In the genomic region with DNA sequence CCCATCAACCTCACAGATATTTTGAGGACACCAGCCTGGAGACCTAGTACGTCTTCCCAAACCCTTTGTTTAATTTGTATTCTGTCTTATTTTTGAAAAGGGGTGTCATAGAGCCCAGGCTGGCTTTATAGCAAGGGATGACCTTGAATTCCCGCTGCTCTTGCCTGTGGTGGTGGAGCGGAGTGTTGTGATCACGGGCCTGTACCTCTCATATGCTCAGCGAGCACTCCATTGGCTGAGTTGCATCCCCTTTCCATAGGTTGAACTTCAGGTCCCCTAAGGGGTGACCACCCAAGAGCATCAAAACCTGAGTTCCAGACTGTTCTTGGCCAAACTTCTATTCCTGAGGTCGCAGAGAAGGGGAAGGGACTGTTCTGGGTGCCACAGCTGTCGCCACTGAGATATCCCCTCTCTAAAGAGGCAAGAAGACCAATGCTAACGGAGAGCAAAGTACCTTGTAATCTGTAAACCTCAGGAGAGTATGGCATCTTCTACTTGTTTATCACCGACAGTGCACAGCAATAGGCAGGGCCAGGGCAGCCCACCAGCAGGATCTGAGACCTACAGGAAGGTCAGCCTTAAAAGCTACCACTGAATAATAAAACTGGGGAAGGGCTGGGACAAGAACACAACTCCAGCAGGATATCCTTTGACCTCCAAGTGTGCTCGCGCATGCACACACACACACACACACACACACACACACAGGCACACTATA, we compare ENCODE assay signal across 9 mouse cellular contexts. TPM values are rescaled to one million over a fixed set of nuclear protein-coding genes. Genes with fewer than 3 reads are reported as not detected.
DNase-seq lines count a peak whose midpoint lies in the region; ATAC-seq and TF ChIP-seq lines count a peak whose summit lies in the region.
"Had no signal": no experiment of that assay in that cellular context is flagged by ENCODE, and none has a peak within 500 bp of the region (broad histone marks: within the 10 kb centered on the region; RNA-seq: fewer than 3 reads in every experiment).

No protein-coding gene starts in this region.

- TF ChIP-seq CTCF in MEL (IDR thresholded peaks at IDR 0.05 in 2 of 3, conservative IDR thresholded peaks at IDR 0.05 in 1 of 3; ENCODE audit: control insufficient read depth in 1 of 3, insufficient read depth in 1 of 3, low read depth in 2 of 3, low read length in 3 of 3, poor library complexity in 1 of 3, severe bottlenecking in 1 of 3): no peak

- WGBS in heart, embryonic 12.5 days: 74% methylated on average over 11 of the region's 11 CpGs
- 77% methylated on average over 11 of the region's 11 CpGs for WGBS in forebrain, embryonic 15.5 days
- WGBS in liver, embryonic 15.5 days (ENCODE audit: insufficient replicate concordance): 51% methylated on average over 11 of the region's 11 CpGs

- peak overlapping the region; percentile 50 for H3K4me2 ChIP-seq in heart, embryonic 12.5 days
- peak overlapping the region; percentile 51 for H3K4me2 ChIP-seq in forebrain, embryonic 15.5 days (replicated peaks)
- H3K4me2 ChIP-seq in liver, embryonic 15.5 days: peak overlapping the region; percentile 60

- H3K36me3 ChIP-seq in heart, embryonic 12.5 days: no peaks in the 10 kb centered on the region
- peaks cover 0 to 11% of the 10 kb centered on the region in 2 experiments; a peak in 2 of 4 replicates for H3K36me3 ChIP-seq in MEL (ENCODE audit: control insufficient read depth in 1 of 2, insufficient read depth in 2 of 2, low read length in 2 of 2)
- no peaks in the 10 kb centered on the region for H3K36me3 ChIP-seq in forebrain, embryonic 15.5 days
- H3K36me3 ChIP-seq in liver, embryonic 15.5 days (replicated peaks): no peaks in the 10 kb centered on the region

- H3K79me2 ChIP-seq in MEL (ENCODE audit: control insufficient read depth, insufficient read depth, low read length, poor library complexity): no peaks in the 10 kb centered on the region

- H3K27ac ChIP-seq in heart, embryonic 12.5 days (ENCODE audit: poor library complexity, severe bottlenecking): 0 out of 2 replicates have a peak overlapping the region, but pooled peaks have one; percentile 9
- 0 out of 2 replicates have a peak overlapping the region, but pooled peaks have one; percentile 5 for H3K27ac ChIP-seq in MEL (ENCODE audit: control insufficient read depth, low read depth, low read length)
- H3K27ac ChIP-seq in forebrain, embryonic 15.5 days (replicated peaks): peak overlapping the region; percentile 97
- peak overlapping the region; percentile 45 for H3K27ac ChIP-seq in liver, embryonic 15.5 days (replicated peaks)

- peaks cover 39% of the 10 kb centered on the region for H3K4me1 ChIP-seq in heart, embryonic 12.5 days (replicated peaks)
- H3K4me1 ChIP-seq in MEL (ENCODE audit: control insufficient read depth in 1 of 2, insufficient read depth in 2 of 2, low read length in 2 of 2): peaks cover 2 to 8% of the 10 kb centered on the region in 2 experiments; a peak in 3 of 4 replicates
- peaks cover 17% of the 10 kb centered on the region for H3K4me1 ChIP-seq in forebrain, embryonic 15.5 days
- H3K4me1 ChIP-seq in liver, embryonic 15.5 days (replicated peaks): peaks cover 31% of the 10 kb centered on the region

- H3K9ac ChIP-seq in heart, embryonic 12.5 days: no peak overlapping the region
- peak overlapping the region; percentile 58 for H3K9ac ChIP-seq in MEL (ENCODE audit: control insufficient read depth, low read depth, low read length, poor library complexity, severe bottlenecking)
- peak overlapping the region; percentile 33 for H3K9ac ChIP-seq in forebrain, embryonic 15.5 days (replicated peaks)
- peak overlapping the region; percentile 37 for H3K9ac ChIP-seq in liver, embryonic 15.5 days

- no peak for DNase-seq in heart, postnatal 25 days (ENCODE audit: low spot score)
- DNase-seq in MEL (ENCODE audit: low read depth, low spot score): peak; percentile 28
- DNase-seq in layer of hippocampus, postnatal 36 days: no peak
- DNase-seq in layer of hippocampus, adult 9-10 months (ENCODE audit: low spot score): no peak
- DNase-seq in urinary bladder, postnatal 36 days (ENCODE audit: low spot score in 2 of 2): no peak

- intact Hi-C loops in heart, postnatal 25 days (cut with DNase I): loop anchor here (1.0 to 2.0 kb wide), 2 partner anchors 13 to 21 kb away; no protein-coding TSS in a partner anchor

- TF ChIP-seq EP300 in MEL (IDR thresholded peaks at IDR 0.05; ENCODE audit: low read depth in 1 of 2, low read length in 2 of 2): no peak

- no peak for TF ChIP-seq POLR2A in MEL (IDR thresholded peaks at IDR 0.05; ENCODE audit: control insufficient read depth in 1 of 2, insufficient read depth in 1 of 2, low read depth in 1 of 2, low read length in 2 of 2, poor library complexity in 1 of 2)

- TF ChIP-seq RAD21 in MEL (IDR thresholded peaks at IDR 0.05; ENCODE audit: low read depth, low read length): no peak

- no peak for ATAC-seq in heart, embryonic 12.5 days (ENCODE audit: insufficient number of reproducible peaks, low FRiP score)
- ATAC-seq in forebrain, embryonic 15.5 days (replicated peaks): peak; percentile 23; the same call in 1 of the 2 replicates
- ATAC-seq in liver, embryonic 15.5 days (ENCODE audit: insufficient read depth): peak; percentile 52

- H3K9me3 ChIP-seq in heart, embryonic 12.5 days (replicated peaks): no peaks in the 10 kb centered on the region
- no peaks in the 10 kb centered on the region for H3K9me3 ChIP-seq in MEL (replicated peaks; ENCODE audit: insufficient read depth, low read length)
- H3K9me3 ChIP-seq in forebrain, embryonic 15.5 days: no peaks in the 10 kb centered on the region
- no peaks in the 10 kb centered on the region for H3K9me3 ChIP-seq in liver, embryonic 15.5 days (replicated peaks)

- H3K27me3 ChIP-seq in heart, embryonic 12.5 days (replicated peaks): no peaks in the 10 kb centered on the region
- H3K27me3 ChIP-seq in MEL (ENCODE audit: control insufficient read depth in 1 of 2, insufficient read depth in 2 of 2, low read length in 2 of 2): no peaks in the 10 kb centered on the region
- H3K27me3 ChIP-seq in forebrain, embryonic 15.5 days: no peaks in the 10 kb centered on the region
- no peaks in the 10 kb centered on the region for H3K27me3 ChIP-seq in liver, embryonic 15.5 days

- H3K4me3 ChIP-seq in heart, embryonic 12.5 days: no peak overlapping the region
- peak overlapping the region; percentile 42 to 50 for H3K4me3 ChIP-seq in MEL (ENCODE audit: control insufficient read depth in 1 of 2, insufficient read depth in 1 of 2, low read depth in 2 of 2, low read length in 2 of 2)
- peak overlapping the region; percentile 33 for H3K4me3 ChIP-seq in forebrain, embryonic 15.5 days
- H3K4me3 ChIP-seq in liver, embryonic 15.5 days (replicated peaks): peak overlapping the region; percentile 29; the same call in 1 of the 2 replicates

TF ChIP-seq in MEL, 35 proteins besides CTCF, POLR2A, EP300 and RAD21 (continues in another document):
- peak; percentile 30; the same call in 1 of the 2 replicates for TF ChIP-seq TAL1 (IDR thresholded peaks at IDR 0.05; ENCODE audit: low read length)

RNA-seq across cellular contexts. Expression of a gene that starts 3.5 kb away (rescaled TPM):
- 20.6 and 26.6 TPM in 2 replicates for polyA plus RNA-seq in heart, embryonic 12.5 days (2016; fragmentation: Nextera tagmentation; extraction: Ambion mirVana)
- 100 to 1,000 TPM; 142 to 163 TPM for total RNA-seq in heart, postnatal 25 days (2021)
- total RNA-seq in MEL (2012; rRNA removed): not detected in 2 replicates
- polyA plus RNA-seq in MEL (2012; ENCODE audit: insufficient read depth in 1 of 2, insufficient read length in 2 of 2, low read depth in 1 of 2, low replicate concordance in 2 of 2, missing spikeins in 1 of 2): not detected
- not detected in 2 replicates for polyA plus RNA-seq in forebrain, embryonic 15.5 days (2015; fragmentation: Nextera tagmentation; extraction: Ambion mirVana)
- 0.35 and 1.1 TPM in 2 replicates for polyA plus RNA-seq in liver, embryonic 15.5 days (2015; fragmentation: Nextera tagmentation; extraction: Ambion mirVana)
- total RNA-seq in layer of hippocampus, postnatal 36 days (2021): under 1 TPM in 1 of 2 experiments, not detected in 1; 0.48 TPM

RNA-seq across cellular contexts. Expression of a gene that starts 11.2 kb away (rescaled TPM):
- 10.4 and 12.2 TPM in 2 replicates for polyA plus RNA-seq in heart, embryonic 12.5 days (2016; fragmentation: Nextera tagmentation; extraction: Ambion mirVana)
- 10 to 100 TPM; 45.5 to 52.6 TPM for total RNA-seq in heart, postnatal 25 days (2021)
- total RNA-seq in MEL (2012; rRNA removed): 113 and 150 TPM in 2 replicates
- polyA plus RNA-seq in MEL (2012; ENCODE audit: insufficient read depth in 1 of 2, insufficient read length in 2 of 2, low read depth in 1 of 2, low replicate concordance in 2 of 2, missing spikeins in 1 of 2): 100 to 1,000 TPM in 1 of 2 experiments, 10 to 100 TPM in 1; 47.0 to 169 TPM
- polyA plus RNA-seq in forebrain, embryonic 15.5 days (2015; fragmentation: Nextera tagmentation; extraction: Ambion mirVana): 23.0 and 23.9 TPM in 2 replicates
- 8.2 and 8.8 TPM in 2 replicates for polyA plus RNA-seq in liver, embryonic 15.5 days (2015; fragmentation: Nextera tagmentation; extraction: Ambion mirVana)
- 100 to 1,000 TPM; 931 to 932 TPM for total RNA-seq in layer of hippocampus, postnatal 36 days (2021)

RNA-seq across cellular contexts. Expression of a gene that starts 12.2 kb away (rescaled TPM):
- 0.30 TPM in 1 of 2 replicates, not detected in the other for polyA plus RNA-seq in heart, embryonic 12.5 days (2016; fragmentation: Nextera tagmentation; extraction: Ambion mirVana)
- total RNA-seq in heart, postnatal 25 days (2021): not detected
- total RNA-seq in MEL (2012; rRNA removed): not detected in 2 replicates
- polyA plus RNA-seq in MEL (2012; ENCODE audit: insufficient read depth in 1 of 2, insufficient read length in 2 of 2, low read depth in 1 of 2, low replicate concordance in 2 of 2, missing spikeins in 1 of 2): not detected
- polyA plus RNA-seq in forebrain, embryonic 15.5 days (2015; fragmentation: Nextera tagmentation; extraction: Ambion mirVana): not detected in 2 replicates
- polyA plus RNA-seq in liver, embryonic 15.5 days (2015; fragmentation: Nextera tagmentation; extraction: Ambion mirVana): not detected in 2 replicates
- total RNA-seq in layer of hippocampus, postnatal 36 days (2021): not detected
- polyA plus RNA-seq: kidney, adult 2 months had no signal

RNA-seq across cellular contexts. Expression of a gene that starts 30.1 kb away (rescaled TPM):
- 14.8 and 16.5 TPM in 2 replicates for polyA plus RNA-seq in heart, embryonic 12.5 days (2016; fragmentation: Nextera tagmentation; extraction: Ambion mirVana)
- total RNA-seq in heart, postnatal 25 days (2021): 1 to 10 TPM; 1.2 to 1.5 TPM
- total RNA-seq in MEL (2012; rRNA removed): 35.8 and 57.6 TPM in 2 replicates
- 1,000 to 10,000 TPM in 1 of 2 experiments, 100 to 1,000 TPM in 1; 101 to 1,219 TPM for polyA plus RNA-seq in MEL (2012; ENCODE audit: insufficient read depth in 1 of 2, insufficient read length in 2 of 2, low read depth in 1 of 2, low replicate concordance in 2 of 2, missing spikeins in 1 of 2)
- 120 and 123 TPM in 2 replicates for polyA plus RNA-seq in forebrain, embryonic 15.5 days (2015; fragmentation: Nextera tagmentation; extraction: Ambion mirVana)
- polyA plus RNA-seq in liver, embryonic 15.5 days (2015; fragmentation: Nextera tagmentation; extraction: Ambion mirVana): 33.9 and 39.2 TPM in 2 replicates
- total RNA-seq in layer of hippocampus, postnatal 36 days (2021): 10 to 100 TPM; 43.3 to 46.5 TPM

RNA-seq across cellular contexts. Expression of a gene that starts 43.6 kb away (rescaled TPM):
- 404 and 446 TPM in 2 replicates for polyA plus RNA-seq in heart, embryonic 12.5 days (2016; fragmentation: Nextera tagmentation; extraction: Ambion mirVana)
- total RNA-seq in heart, postnatal 25 days (2021): 100 to 1,000 TPM; 182 to 211 TPM
- 0.12 and 0.20 TPM in 2 replicates for total RNA-seq in MEL (2012; rRNA removed)
- polyA plus RNA-seq in MEL (2012; ENCODE audit: insufficient read depth in 1 of 2, insufficient read length in 2 of 2, low read depth in 1 of 2, low replicate concordance in 2 of 2, missing spikeins in 1 of 2): under 1 TPM in 1 of 2 experiments, not detected in 1; 0.61 TPM
- 40.2 and 40.5 TPM in 2 replicates for polyA plus RNA-seq in forebrain, embryonic 15.5 days (2015; fragmentation: Nextera tagmentation; extraction: Ambion mirVana)
- 76.5 and 78.2 TPM in 2 replicates for polyA plus RNA-seq in liver, embryonic 15.5 days (2015; fragmentation: Nextera tagmentation; extraction: Ambion mirVana)
- total RNA-seq in layer of hippocampus, postnatal 36 days (2021): 10 to 100 TPM; 12.0 to 18.6 TPM

Comparison
In these comparisons a context has a peak if more than half of its experiments do, and no peak if none do; other contexts are left out.
1. H3K27ac ChIP-seq: peak in every context shown above with its lines; median percentile 97 in forebrain, embryonic 15.5 days; 45 in liver, embryonic 15.5 days; 9 in heart, embryonic 12.5 days; 5 in MEL.
2. RNA of a gene that starts 3.5 kb away (polyA plus RNA-seq): 20.6 to 26.6 TPM in heart, embryonic 12.5 days; 0.35 to 1.1 TPM in liver, embryonic 15.5 days, not detected in forebrain, embryonic 15.5 days and not detected in MEL; every median in the first group is over 10 times any median in the second.
3. Peak in every context shown above with its lines, with median percentiles within 50 percentile points of each other: H3K4me2 ChIP-seq.